Mouse (Mus musculus) stomach, embryonic 16.5 days (tissue): ENCODE measurements around the gene Adam11. TPM values are rescaled to one million over a fixed set of nuclear protein-coding genes. Genes with fewer than 3 reads are reported as not detected.

ENCODE experiments used
- ATAC-seq: fragments of 200-750 bp; cut with Nextera tagmentation; 2 replicates; pipeline ENCODE4 v1.8.0; 2017; ENCODE audit warnings: moderate number of reproducible peaks, moderate TSS enrichment; ENCODE audit not compliant: insufficient read depth, low FRiP score
- H3K27ac ChIP-seq: fragments of 300-500 bp; sonication (generic); 2 replicates; pipeline ENCODE4 v1.5.1; 2014; ENCODE audit warnings: low read length
- H3K27me3 ChIP-seq: fragments of 300-500 bp; sonication (generic); 2 replicates; pipeline ENCODE4 v1.6.1; 2014; ENCODE audit warnings: low read length, control low read depth, mixed read lengths; ENCODE audit not compliant: control insufficient read depth, insufficient read depth
- H3K36me3 ChIP-seq: fragments of 300-500 bp; sonication (generic); 2 replicates; pipeline ENCODE4 v1.6.1; 2014; ENCODE audit warnings: low read length; ENCODE audit not compliant: control insufficient read depth, insufficient read depth
- H3K4me1 ChIP-seq: fragments of 300-500 bp; sonication (generic); 2 replicates; pipeline ENCODE4 v1.6.1; 2014; ENCODE audit warnings: low read length, control low read depth, mixed read lengths; ENCODE audit not compliant: control insufficient read depth, insufficient read depth
- H3K4me2 ChIP-seq: fragments of 300-500 bp; sonication (generic); 2 replicates; pipeline ENCODE4 v1.6.1; 2014; ENCODE audit warnings: low read depth, low read length, mixed read lengths
- H3K4me3 ChIP-seq: fragments of 300-500 bp; sonication (generic); replicated peaks from 2 replicates; pipeline ENCODE4 v1.5.1; 2014; ENCODE audit warnings: mild to moderate bottlenecking, low read length
- H3K9ac ChIP-seq: fragments of 300-500 bp; sonication (generic); 2 replicates; pipeline ENCODE4 v1.6.1; 2014; ENCODE audit warnings: low read length
- H3K9me3 ChIP-seq: fragments of 300-500 bp; sonication (generic); replicated peaks from 2 replicates; pipeline ENCODE4 v1.6.1; 2016; ENCODE audit warnings: low read length, control low read depth; ENCODE audit not compliant: control insufficient read depth
- WGBS: fragments of 180-500 bp; shearing (Covaris S2); extraction: QIAGEN DNeasy Blood & Tissue Kit; methylation state at CpG from one replicate; pipeline ENCODE4 v1.1.7; 2014; 5-methylcytosine and 5-hydroxymethylcytosine counted together
- polyA plus RNA-seq: library from polyadenylated mRNA; unstranded; fragments of >200 nt; fragmentation: Nextera tagmentation; extraction: Ambion mirVana; gene quantifications from 2 replicates; pipeline ENCODE4 v1.2.1, GENCODE M21; 2015

Adam11 gene
- polyA plus RNA-seq, 1 experiment from 2014 or later: 4.5 TPM

- Histone ChIP-seq H3K36me3 (no peaks in the 10 kb centered on the region), H3K9ac (no peak overlapping the region), H3K9me3 (no peaks in the 10 kb centered on the region), H3K4me3 (no peak overlapping the region), H3K4me2 (no peak overlapping the region), H3K27ac (no peak overlapping the region), H3K27me3 (no peaks in the 10 kb centered on the region), H3K4me1 (peaks cover 17% of the 10 kb centered on the region)
- no peak for ATAC-seq
- WGBS: 61% methylated on average over 18 of the region's 18 CpGs
Measured at GRCm38 (mm10) chr11:102772771-102773700, 11.8 kb downstream of the Adam11 start.

DNA sequence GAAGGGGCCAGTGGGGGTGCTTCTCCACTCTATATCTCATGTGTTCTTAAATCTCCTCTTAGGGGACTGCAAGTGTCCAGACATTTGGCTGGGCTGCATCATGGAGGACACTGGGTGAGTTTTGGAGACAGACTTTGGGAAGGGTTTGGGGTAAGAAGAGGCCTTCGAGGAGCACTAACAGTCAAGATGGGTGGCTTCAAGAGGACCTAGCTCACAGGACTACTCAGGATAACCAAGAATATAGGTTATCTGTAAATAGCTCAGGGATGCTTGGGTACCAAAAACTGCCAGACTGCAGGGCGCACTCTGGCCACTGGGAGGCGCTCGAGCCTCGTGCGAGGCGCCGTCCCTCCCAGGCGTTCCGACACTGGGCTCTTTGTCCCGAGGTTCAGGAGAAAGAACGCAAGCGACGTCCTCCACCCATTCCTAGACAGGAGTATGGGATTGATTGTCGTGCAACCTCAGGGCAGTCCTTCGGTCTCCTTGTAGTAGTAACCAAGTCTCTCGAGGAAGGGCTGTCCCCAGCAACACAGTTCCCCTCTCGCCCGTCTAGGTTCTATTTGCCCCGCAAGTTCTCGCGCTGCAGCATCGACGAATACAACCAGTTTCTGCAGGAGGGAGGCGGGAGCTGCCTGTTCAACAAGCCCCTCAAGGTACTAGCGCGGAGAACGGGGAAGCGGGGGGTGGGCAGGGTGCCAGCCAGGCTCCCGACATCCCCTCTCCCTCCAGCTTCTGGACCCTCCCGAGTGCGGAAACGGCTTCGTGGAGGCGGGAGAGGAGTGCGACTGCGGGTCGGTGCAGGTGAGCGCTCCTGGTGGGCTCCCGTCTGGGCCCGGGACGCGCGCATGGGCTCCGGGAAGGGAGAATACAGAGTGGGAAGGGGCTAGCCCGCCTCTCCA is 12.7 kb downstream of the Adam11 start:
- peaks cover 21% of the 10 kb centered on the region for H3K4me1 ChIP-seq
- H3K9ac ChIP-seq: peak overlapping the region; percentile 77
- WGBS: under 1% methylated on average over 46 of the region's 46 CpGs
- no peaks in the 10 kb centered on the region for H3K9me3 ChIP-seq
- peak overlapping the region; percentile 86 for H3K27ac ChIP-seq
- peak overlapping the region; percentile 99 for H3K4me2 ChIP-seq
- H3K36me3 ChIP-seq: no peaks in the 10 kb centered on the region
- H3K4me3 ChIP-seq: peak overlapping the region; percentile 67
- H3K27me3 ChIP-seq: no peaks in the 10 kb centered on the region
- peak; percentile 34; the same call in 1 of the 2 replicates for ATAC-seq

GRCm38 (mm10) chr11:102774621-102775141 is 13.4 kb downstream of the Adam11 start:
- Histone ChIP-seq H3K9ac (peak overlapping the region; percentile 77), H3K9me3 (no peaks in the 10 kb centered on the region), H3K27ac (peak overlapping the region; percentile 86), H3K4me1 (peaks cover 21% of the 10 kb centered on the region), H3K27me3 (no peaks in the 10 kb centered on the region), H3K4me2 (peak overlapping the region; percentile 99), H3K4me3 (peak overlapping the region; percentile 67), H3K36me3 (no peaks in the 10 kb centered on the region)
- under 1% methylated on average over 25 of the region's 25 CpGs for WGBS
- ATAC-seq: peak; percentile 93

- H3K4me3 ChIP-seq: peak overlapping the region; percentile 30
- no peaks in the 10 kb centered on the region for H3K27me3 ChIP-seq
- H3K9me3 ChIP-seq: no peaks in the 10 kb centered on the region
- ATAC-seq: no peak
- H3K36me3 ChIP-seq: no peaks in the 10 kb centered on the region
- H3K4me1 ChIP-seq: peaks cover 12% of the 10 kb centered on the region
- H3K4me2 ChIP-seq: peak overlapping the region; percentile 49
- 34% methylated on average over 21 of the region's 21 CpGs for WGBS
- peak overlapping the region; percentile 67 for H3K9ac ChIP-seq
- H3K27ac ChIP-seq: 0 out of 2 replicates have a peak overlapping the region, but pooled peaks have one; percentile 8
Measured at GRCm38 (mm10) chr11:102777598-102777997, 16.4 kb downstream of the Adam11 start.

DNA sequence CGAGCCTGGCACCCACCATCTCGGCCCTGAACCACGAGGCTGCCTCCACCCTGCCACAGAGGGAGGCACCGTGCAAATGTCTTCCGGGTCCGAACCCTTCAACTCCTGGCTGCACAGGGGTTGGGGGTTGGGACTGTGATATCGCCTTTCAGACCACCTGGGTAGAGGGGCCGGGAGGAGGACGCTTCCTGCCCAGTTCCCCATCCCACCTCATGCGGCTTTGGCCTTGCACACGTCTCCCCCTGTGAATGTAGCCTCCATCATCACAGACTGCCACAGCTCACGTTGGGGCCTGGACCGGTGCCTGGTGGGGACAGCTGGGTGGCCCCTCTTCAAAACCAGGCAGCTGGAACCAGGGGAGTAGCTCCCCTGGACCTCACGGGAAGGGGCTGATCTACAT is 16.9 kb downstream of the Adam11 start:
- H3K9ac ChIP-seq: peak overlapping the region; percentile 67
- no peak overlapping the region; the same call in 1 of the 2 replicates for H3K27ac ChIP-seq
- peaks cover 12% of the 10 kb centered on the region for H3K4me1 ChIP-seq
- 37% methylated on average over 14 of the region's 14 CpGs for WGBS
- peak overlapping the region; percentile 49 for H3K4me2 ChIP-seq
- peak overlapping the region; percentile 30 for H3K4me3 ChIP-seq
- no peaks in the 10 kb centered on the region for H3K9me3 ChIP-seq
- H3K36me3 ChIP-seq: no peaks in the 10 kb centered on the region
- no peak for ATAC-seq
- H3K27me3 ChIP-seq: no peaks in the 10 kb centered on the region

DNA sequence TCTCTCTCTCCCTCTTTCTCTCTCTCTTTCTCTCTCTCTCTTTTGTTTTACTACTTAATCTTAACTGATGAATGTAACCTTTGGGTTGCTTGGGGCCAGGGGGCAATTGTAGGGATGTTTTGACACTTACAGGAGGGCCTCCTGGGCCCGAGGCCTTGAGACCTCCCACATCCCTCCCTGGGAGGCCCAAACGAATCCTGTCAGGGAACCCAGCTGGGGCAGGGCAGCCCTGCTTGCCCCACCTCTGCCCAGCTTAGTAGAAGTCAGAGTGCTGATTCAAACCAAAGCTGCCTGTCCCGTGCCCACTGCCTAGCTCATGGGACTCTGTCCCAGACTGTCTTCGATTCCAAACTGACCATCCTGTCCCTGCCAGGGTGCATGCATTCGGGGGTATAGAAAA is 17.4 kb downstream of the Adam11 start:
- H3K27me3 ChIP-seq: no peaks in the 10 kb centered on the region
- no peaks in the 10 kb centered on the region for H3K9me3 ChIP-seq
- no peak overlapping the region for H3K9ac ChIP-seq
- H3K27ac ChIP-seq: no peak overlapping the region; the same call in 1 of the 2 replicates
- no peak overlapping the region for H3K4me2 ChIP-seq
- peaks cover 12% of the 10 kb centered on the region for H3K4me1 ChIP-seq
- ATAC-seq: no peak
- H3K4me3 ChIP-seq: no peak overlapping the region
- no peaks in the 10 kb centered on the region for H3K36me3 ChIP-seq
- WGBS: 41% methylated on average over 5 of the region's 5 CpGs

- 82% methylated on average over 8 of the region's 8 CpGs for WGBS
Measured at GRCm38 (mm10) chr11:102779081-102779638, 17.9 kb downstream of the Adam11 start.

GRCm38 (mm10) chr11:102779824-102780223 is 18.6 kb downstream of the Adam11 start:
- H3K36me3 ChIP-seq: no peaks in the 10 kb centered on the region
- H3K27ac ChIP-seq: no peak overlapping the region
- H3K4me3 ChIP-seq: no peak overlapping the region
- WGBS: 62% methylated on average over 7 of the region's 7 CpGs
- H3K27me3 ChIP-seq: no peaks in the 10 kb centered on the region
- peaks cover 12% of the 10 kb centered on the region for H3K4me1 ChIP-seq
- H3K4me2 ChIP-seq: no peak overlapping the region
- ATAC-seq: no peak
- no peaks in the 10 kb centered on the region for H3K9me3 ChIP-seq
- H3K9ac ChIP-seq: no peak overlapping the region

More at GRCm38 (mm10) chr11:102779081-102779638, 17.9 kb downstream of the Adam11 start:
- Histone ChIP-seq H3K27ac (no peak overlapping the region; the same call in 1 of the 2 replicates), H3K36me3 (no peaks in the 10 kb centered on the region), H3K4me1 (peaks cover 12% of the 10 kb centered on the region), H3K9me3 (no peaks in the 10 kb centered on the region), H3K9ac (no peak overlapping the region), H3K4me3 (no peak overlapping the region), H3K27me3 (no peaks in the 10 kb centered on the region), H3K4me2 (no peak overlapping the region)
- no peak for ATAC-seq
